Mouse (Mus musculus): Measurements from ENCODE around the gene Hmgcl. TPM values are rescaled to one million over a fixed set of nuclear protein-coding genes. Genes with fewer than 3 reads are reported as not detected.

Gene Hmgcl
- polyA plus RNA-seq, 1 experiment from 2014 or later: 60.2 TPM

GRCm38 (mm10) chr4:136006821-136007220 lies 60.6 kb downstream of the Hmgcl start:
- no peaks in the 10 kb centered on the region for H3K27me3 ChIP-seq
- H3K4me2 ChIP-seq (replicated peaks): no peak overlapping the region
- no peak for ATAC-seq (ENCODE audit: low FRiP score)
- no peak overlapping the region for H3K4me3 ChIP-seq
- no peaks in the 10 kb centered on the region for H3K9me3 ChIP-seq (replicated peaks)
- H3K4me1 ChIP-seq: no peaks in the 10 kb centered on the region
- WGBS: 93% methylated on average over 3 of the region's 3 CpGs
- peaks cover 91% of the 10 kb centered on the region for H3K36me3 ChIP-seq
- no peak overlapping the region for H3K9ac ChIP-seq
- no peak overlapping the region for H3K27ac ChIP-seq

DNA sequence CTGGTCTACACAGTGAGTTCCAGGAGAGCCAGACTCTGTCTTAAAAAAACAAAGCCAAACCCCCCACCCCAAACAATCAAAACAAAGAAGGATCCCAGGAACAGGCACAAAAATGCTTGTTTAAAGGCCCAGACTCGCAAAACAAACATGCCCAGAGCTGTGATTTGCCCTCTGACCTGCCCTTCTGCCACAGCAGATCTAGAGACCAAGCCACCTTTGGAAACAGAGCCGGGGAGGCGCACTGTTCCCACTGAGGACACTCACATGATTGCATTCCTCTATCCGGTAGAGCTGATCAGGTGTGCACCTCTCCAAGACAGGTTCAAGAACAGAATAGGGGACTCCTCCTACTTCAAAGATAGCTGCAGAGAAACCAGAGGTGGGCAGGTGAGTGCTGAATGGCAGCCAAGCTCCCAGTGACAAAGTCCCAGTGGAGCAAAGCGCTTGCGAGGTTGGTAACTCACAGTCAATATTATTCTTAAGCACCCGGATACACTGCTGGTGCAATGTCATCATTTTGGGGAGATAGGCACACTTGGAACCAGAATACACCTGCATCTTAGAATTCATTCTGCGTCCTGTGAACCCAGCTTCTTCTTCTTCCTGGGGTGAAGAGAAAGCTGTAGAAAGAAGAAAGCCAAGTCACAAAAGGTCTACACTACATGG lies 62.7 kb downstream of the Hmgcl start:
- no peaks in the 10 kb centered on the region for H3K4me1 ChIP-seq
- 87% methylated on average over 8 of the region's 8 CpGs for WGBS
- no peak for ATAC-seq (ENCODE audit: low FRiP score)
- no peaks in the 10 kb centered on the region for H3K27me3 ChIP-seq
- H3K9ac ChIP-seq: no peak overlapping the region
- H3K4me3 ChIP-seq: no peak overlapping the region
- H3K27ac ChIP-seq: no peak overlapping the region
- H3K36me3 ChIP-seq: peaks cover 90% of the 10 kb centered on the region
- no peaks in the 10 kb centered on the region for H3K9me3 ChIP-seq (replicated peaks)
- H3K4me2 ChIP-seq (replicated peaks): no peak overlapping the region

DNA sequence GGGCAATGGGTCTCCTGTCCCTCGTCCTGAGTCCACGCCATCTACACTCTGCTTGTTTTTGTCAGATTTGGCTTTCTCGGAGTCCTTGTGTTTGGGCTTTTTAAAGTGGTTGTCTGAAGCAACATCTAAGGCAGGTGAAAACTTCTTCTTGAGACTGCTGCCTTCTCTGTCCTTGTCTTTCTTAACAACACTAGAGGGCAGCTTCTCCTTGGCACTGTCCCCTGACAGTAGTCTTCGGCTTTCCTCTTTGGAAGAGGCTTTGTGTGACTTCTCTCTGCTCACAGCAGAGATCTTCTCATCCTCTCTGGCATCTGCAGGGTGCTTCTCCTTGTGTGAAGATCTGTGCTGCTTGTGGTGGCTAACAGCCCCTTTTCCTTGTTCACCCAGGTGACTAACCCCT lies 64.3 kb downstream of the Hmgcl start:
- no peak for ATAC-seq (ENCODE audit: low FRiP score)
- WGBS: 92% methylated on average over 4 of the region's 4 CpGs
- Histone ChIP-seq H3K4me1 (no peaks in the 10 kb centered on the region), H3K27me3 (no peaks in the 10 kb centered on the region), H3K9ac (no peak overlapping the region), H3K4me2 (replicated peaks) (no peak overlapping the region), H3K36me3 (peaks cover 77% of the 10 kb centered on the region), H3K27ac (no peak overlapping the region), H3K4me3 (no peak overlapping the region), H3K9me3 (replicated peaks) (no peaks in the 10 kb centered on the region)

Other genes starting within 250 kb of the Hmgcl start
- not detected in 2 replicates for gene Il22ra1, start 218.3 kb upstream of the Hmgcl start, polyA plus RNA-seq (2016; fragmentation: Nextera tagmentation; extraction: Ambion mirVana)
- gene Myom3, start 186.7 kb upstream of the Hmgcl start, polyA plus RNA-seq (2016; fragmentation: Nextera tagmentation; extraction: Ambion mirVana): 0.35 and 1.5 TPM in 2 replicates
- gene Srsf10, start 90.7 kb upstream of the Hmgcl start, polyA plus RNA-seq (2016; fragmentation: Nextera tagmentation; extraction: Ambion mirVana): 312 and 328 TPM in 2 replicates
- gene Pnrc2, start 72.6 kb upstream of the Hmgcl start, polyA plus RNA-seq (2016; fragmentation: Nextera tagmentation; extraction: Ambion mirVana): 152 and 154 TPM in 2 replicates
- 0.15 and 0.29 TPM in 2 replicates for gene Cnr2, start 51.1 kb upstream of the Hmgcl start, polyA plus RNA-seq (2016; fragmentation: Nextera tagmentation; extraction: Ambion mirVana)
- 50.2 and 54.1 TPM in 2 replicates for gene Fuca1, start 25.7 kb upstream of the Hmgcl start, polyA plus RNA-seq (2016; fragmentation: Nextera tagmentation; extraction: Ambion mirVana)
- 35.3 and 35.5 TPM in 2 replicates for gene Gale, start 17.3 kb downstream of the Hmgcl start, polyA plus RNA-seq (2016; fragmentation: Nextera tagmentation; extraction: Ambion mirVana)
- 153 and 167 TPM in 2 replicates for gene Lypla2, start 26.2 kb downstream of the Hmgcl start, polyA plus RNA-seq (2016; fragmentation: Nextera tagmentation; extraction: Ambion mirVana)
- 58.3 and 59.8 TPM in 2 replicates for gene Pithd1, start 40.8 kb downstream of the Hmgcl start, polyA plus RNA-seq (2016; fragmentation: Nextera tagmentation; extraction: Ambion mirVana)
- 36.5 and 41.5 TPM in 2 replicates for gene Eloa, start 75.3 kb downstream of the Hmgcl start, polyA plus RNA-seq (2016; fragmentation: Nextera tagmentation; extraction: Ambion mirVana)
- gene Rpl11, start 107.0 kb downstream of the Hmgcl start, polyA plus RNA-seq (2016; fragmentation: Nextera tagmentation; extraction: Ambion mirVana): 277 and 292 TPM in 2 replicates
- gene Id3, start 197.0 kb downstream of the Hmgcl start, polyA plus RNA-seq (2016; fragmentation: Nextera tagmentation; extraction: Ambion mirVana): 372 and 426 TPM in 2 replicates
- 7.0 and 7.9 TPM in 2 replicates for gene E2f2, start 225.9 kb downstream of the Hmgcl start, polyA plus RNA-seq (2016; fragmentation: Nextera tagmentation; extraction: Ambion mirVana)